Mouse (Mus musculus): ENCODE results near the gene Ccl9.

GRCm38 (mm10) chr11:83582626-83583449 lies 4.4 kb upstream of the Ccl9 start:
- TF ChIP-seq ZNF384 (IDR thresholded peaks at IDR 0.05; ENCODE audit: low read depth, low read length) (no peak), HCFC1 (IDR thresholded peaks at IDR 0.05; ENCODE audit: borderline replicate concordance, insufficient read depth, low read length) (no peak)

Data from ES-E14 (cell line).